Mouse (Mus musculus): ENCODE measurements around the gene P4ha1.
A peak's percentile ranks its signal among the peaks of the same experiment; 100 is the strongest.
"Not testable (repeated sequence)": the region's sequence is repeated elsewhere in the genome, so short reads cannot be mapped to it uniquely, and the experiment has no call there.

Gene P4ha1

DNA sequence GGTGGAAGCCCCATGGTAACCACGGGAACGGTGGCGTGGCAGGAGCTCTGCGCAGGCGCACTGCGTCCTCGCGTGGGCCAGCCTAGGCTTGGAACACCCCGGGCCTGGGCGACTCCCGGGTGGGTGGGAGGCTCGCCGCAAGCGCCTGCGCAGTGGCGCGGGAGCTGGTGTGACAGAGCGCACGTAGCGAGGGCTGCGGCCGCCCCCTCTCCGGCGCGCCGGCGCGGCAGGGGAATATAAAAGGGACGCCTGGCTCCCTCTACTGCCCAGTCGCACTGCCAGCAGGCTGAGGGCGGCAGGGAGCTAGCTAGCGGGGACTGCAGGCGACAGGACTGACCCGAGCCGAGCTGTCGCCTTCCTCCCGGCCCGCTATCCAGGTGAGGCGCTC is at the start of gene P4ha1:
TSS of gene P4ha1 (plus strand) at position 197 of the 388 bp plus-strand sequence.
- DNase-seq (ENCODE audit: low read depth, low spot score) = peak; percentile 99

DNA sequence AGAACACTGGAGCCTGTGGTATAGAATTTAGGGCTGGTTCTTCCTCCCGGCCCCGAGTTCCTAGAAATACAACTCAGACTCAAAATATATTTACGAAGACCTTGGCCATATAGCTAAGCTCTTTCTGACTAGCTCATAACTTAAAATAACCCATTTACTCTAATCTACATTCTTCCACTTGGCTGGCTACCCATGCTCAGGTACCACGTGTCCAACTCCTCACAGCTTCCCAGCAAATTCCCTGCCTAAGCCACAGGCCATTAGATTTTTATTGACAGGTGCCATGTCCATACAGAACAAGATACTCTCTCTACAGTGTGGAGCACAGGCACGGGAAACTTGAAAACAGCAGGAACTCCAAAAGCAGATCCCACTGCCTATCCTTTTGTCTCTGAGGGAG is 47.4 kb upstream of the P4ha1 start:
- DNase-seq (ENCODE audit: low read depth, low spot score) = no peak

DNA sequence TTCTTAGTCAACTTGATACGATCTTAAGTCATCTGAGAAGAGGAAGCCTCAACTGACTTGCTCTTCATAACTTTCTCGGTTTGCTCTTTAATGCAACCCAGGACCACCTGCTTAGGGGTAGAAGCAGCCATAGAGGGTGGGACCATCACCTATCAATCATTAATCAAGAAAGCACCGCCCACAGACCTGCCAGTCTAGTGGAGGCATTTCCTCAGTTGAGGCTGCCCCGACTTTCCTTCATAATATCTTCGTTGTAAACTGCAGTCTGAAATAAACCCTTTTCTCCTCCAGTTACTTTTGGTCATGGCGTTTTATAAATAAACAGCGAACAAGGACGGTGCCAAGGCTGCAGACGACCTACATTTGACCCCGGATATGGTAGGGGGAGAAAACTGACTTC is 46.0 kb upstream of the P4ha1 start:
- no peak for DNase-seq (ENCODE audit: low read depth, low spot score)

DNA sequence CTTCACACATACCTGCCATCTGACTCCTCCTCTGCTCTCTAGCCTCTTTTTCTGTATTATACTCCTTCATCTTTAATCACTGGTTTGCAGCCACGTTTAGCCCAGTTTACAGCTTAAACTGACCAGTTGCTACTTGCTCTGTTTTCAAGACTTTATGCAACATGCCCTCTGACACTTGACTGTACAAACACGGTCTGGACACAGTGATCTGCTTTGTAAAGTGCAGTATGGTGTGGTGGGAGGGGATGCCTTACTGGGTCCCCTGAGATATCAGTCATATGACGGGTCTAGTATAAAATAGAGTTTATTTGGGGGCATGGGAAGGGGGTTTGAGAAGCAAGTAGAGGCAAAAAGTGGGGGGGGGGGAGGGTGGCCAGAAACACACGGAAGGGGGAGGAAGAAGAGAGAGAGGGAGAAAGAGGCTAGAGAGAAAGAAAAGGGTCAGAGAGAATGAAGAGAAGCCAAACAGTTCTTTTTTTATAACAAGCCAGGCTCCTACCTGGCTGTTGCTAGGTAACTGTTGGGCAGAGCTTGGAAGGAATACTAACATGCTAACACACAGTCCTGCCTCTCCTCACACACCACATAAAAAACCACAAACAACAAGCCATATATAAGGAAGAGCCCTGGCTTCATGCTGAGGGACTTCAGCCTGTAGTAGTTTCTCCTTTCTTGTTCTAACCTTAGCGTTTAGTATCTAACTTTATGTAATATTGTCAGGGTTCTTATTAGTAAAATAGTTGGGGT is 45.2 kb upstream of the P4ha1 start:
- DNase-seq (ENCODE audit: low read depth, low spot score) = no peak

DNA sequence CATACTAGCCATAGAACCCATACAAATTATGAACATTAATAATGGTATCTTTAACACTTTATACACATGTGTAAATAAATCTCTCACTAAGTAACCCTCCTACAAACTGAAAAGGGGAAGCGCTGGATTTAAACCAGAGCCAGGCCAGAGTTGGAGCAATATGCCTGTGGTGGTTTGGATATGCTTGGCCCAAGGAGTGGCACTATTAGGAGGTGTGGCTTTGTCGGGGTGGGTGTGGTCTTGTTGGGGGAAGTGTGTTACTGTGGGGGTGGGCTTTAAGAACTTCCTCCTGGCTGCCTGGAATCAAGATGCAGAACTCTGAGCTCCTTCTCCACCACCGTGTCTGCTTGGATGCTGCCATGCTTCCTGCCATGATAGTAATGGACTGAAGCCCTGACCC is 39.9 kb upstream of the P4ha1 start:
- DNase-seq (ENCODE audit: low read depth, low spot score) = peak; percentile 36

DNA sequence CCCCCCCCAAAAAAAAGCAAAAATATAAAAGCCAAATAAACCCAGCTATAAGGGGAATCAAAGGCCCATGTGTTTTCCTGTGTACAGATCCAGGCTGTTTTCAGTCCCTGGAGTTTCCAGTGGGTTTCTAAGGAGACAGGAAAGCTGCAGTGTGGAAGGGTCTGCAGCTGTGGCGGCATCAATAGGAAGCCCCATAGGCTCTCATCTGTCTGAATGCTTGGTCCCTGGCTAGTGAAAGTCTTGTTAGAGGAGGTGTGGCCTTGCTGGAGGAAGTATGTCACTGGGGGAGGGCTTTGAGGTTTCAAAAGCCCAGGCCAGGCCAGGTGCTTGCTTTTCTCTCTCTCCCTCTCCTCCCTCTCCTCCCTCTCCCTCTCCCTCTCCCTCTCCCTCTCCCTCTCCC is 39.3 kb upstream of the P4ha1 start:
- peak; percentile 57 for DNase-seq (ENCODE audit: low read depth, low spot score)

DNA sequence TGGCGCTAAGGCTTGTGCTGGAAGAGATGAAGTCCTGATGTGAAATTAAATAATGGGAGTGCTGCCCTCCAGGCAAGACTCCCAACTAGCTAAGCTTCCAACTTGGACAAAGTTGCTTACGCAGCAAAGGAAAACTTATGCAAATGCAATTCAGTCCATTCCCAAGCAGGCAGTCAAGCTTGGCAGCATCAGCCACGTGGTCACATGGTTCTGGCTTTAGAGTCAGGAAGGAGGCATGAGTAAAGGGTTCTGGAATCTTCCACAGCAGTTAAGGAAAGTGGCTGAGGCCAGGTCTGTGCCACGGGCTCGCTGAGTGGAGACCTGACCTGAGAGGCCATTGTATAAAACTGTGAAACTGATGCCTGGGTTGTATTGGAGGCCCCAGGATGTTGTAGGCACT is 37.6 kb upstream of the P4ha1 start:
- DNase-seq (ENCODE audit: low read depth, low spot score) = no peak

DNA sequence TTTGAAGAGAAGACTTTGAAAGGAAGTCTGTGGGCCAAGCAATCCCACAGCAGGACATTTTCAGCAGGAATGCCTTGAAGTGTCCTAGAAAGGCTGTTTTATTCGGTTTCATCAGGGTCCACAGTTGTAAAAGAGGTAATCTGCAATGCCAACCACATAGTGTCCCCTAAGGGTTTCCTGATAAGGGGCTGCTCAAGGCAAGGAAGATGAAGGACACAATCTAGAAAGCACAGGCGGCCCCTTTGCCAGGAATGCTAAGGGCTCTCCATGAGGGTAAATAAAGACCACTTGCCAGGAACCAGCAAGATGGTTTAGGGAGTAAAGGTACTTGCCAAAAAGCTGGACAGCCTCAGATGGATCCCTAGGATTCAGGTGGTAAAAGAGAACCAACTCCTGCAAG is 35.8 kb upstream of the P4ha1 start:
- no peak for DNase-seq (ENCODE audit: low read depth, low spot score)

DNA sequence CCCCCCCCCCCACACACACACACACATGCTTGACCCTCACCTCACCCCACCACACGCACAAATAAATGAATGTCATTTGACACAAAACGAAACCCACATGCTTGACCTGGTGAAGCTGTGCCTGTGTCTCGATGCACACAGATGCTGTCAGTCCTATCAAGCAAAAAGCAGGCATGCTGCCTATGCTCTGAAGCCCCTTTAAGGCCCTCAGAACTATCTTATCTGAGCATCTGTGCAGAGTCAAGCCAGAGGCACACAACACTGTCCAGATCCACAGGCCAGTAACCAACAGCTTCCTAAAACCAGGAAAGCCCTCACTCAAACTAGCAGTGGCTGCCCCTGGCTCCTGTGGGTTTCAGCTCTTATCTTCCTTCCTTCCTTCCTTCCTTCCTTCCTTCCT is 35.4 kb upstream of the P4ha1 start:
- no peak for DNase-seq (ENCODE audit: low read depth, low spot score)

DNA sequence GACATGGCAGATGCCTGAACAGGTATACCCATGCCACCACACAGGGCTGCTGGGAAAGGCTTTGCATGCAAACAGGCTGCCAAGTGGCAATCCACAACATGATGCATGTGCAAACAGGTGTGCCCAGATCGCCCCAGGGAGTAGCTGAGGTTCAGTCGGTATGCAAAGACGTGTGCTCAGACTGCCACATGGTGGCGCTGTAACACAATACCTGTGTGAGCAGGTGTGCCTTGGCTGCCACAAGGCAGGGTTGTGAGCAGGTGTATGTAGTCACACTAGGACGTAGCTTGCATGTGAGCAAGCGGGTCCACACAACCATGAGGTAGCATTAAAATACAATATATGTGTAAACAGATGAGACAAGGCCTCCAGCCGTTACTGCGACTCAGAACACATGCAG is 34.0 kb upstream of the P4ha1 start:
- peak; percentile 58 for DNase-seq (ENCODE audit: low read depth, low spot score)

DNA sequence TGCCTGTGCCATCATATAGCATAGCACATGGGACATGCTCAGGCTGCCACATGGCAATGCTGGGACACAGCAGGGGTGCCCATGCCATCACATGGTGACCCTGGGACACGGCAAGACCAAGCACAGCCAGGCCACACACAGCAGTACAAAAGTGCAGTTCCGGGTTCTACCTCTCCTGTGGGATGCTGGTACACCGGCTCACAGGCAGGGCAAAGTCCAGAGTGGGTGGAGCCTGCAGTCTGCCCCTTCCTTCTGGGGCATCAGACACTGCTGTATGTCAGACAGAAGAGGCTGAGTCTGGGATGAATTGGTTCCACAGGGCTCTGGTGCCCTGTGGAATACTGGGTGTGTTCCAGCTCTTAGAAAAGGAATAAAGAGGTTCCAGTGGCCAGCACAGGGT is 31.6 kb upstream of the P4ha1 start:
- no peak for DNase-seq (ENCODE audit: low read depth, low spot score)

DNA sequence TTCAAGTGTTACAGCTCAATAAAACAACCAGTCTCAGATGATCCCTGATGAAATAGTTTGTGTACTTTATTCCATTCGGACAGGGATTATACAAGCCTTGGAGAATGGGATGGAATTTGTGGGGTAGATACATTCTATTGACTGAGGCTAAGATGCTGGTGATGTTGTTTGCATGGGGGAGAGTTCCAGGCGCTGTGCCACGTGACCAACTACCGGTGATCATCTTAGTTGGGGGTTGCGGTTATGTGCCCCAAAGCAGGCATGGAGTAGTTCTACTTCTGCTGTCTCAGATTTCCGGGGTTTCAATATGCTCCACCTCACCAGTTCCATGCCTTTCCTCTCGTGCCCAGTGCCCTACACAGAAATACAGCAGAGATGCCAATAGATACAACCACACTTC is 31.0 kb upstream of the P4ha1 start:
- no peak for DNase-seq (ENCODE audit: low read depth, low spot score)

DNA sequence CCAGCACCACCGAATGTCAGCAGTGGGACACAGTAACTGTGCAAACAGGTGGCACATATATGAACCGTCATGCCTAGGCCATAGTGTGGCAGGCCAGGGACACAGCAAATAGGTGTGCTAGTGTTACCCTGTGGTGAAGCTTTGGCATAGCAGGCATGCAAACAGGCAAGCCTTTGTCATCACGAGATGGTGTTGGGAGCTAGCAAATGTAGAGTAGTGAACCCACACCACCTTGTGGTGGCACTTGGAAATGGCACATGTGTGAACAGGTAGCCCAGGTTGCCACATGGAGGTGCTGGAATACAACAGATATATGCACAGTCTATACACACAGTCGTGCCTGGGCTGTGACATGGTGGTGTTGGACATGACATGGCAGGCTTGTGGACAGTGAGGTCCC is 30.5 kb upstream of the P4ha1 start:
- DNase-seq (ENCODE audit: low read depth, low spot score) = peak; percentile 91

DNA sequence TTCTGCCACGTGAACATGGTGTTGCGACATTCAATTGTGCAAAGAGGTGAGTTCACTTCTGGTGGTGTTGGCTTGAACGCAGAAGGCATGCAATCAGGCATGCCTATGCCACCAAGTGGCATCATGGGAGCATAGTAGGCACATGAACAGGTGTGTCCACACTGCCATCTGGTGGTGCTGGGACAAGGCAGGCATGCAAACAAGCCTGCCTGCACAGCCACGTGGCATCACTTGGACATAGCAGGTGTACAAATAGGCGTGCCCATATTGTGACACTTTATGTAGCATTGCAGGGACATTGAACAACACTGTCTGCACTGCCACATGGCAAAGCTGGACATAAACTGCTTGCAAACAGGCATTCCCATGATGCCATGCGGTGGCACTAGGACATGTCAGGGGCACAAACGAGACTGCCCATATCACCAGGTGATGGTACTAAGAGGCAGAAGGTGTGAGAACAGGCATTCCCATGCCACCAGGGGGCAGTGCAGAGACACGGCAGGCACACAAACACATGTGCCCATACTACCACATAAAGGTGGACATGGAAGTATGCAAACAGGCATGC is 27.8 kb upstream of the P4ha1 start:
- peak; percentile 77 for DNase-seq (ENCODE audit: low read depth, low spot score)

DNA sequence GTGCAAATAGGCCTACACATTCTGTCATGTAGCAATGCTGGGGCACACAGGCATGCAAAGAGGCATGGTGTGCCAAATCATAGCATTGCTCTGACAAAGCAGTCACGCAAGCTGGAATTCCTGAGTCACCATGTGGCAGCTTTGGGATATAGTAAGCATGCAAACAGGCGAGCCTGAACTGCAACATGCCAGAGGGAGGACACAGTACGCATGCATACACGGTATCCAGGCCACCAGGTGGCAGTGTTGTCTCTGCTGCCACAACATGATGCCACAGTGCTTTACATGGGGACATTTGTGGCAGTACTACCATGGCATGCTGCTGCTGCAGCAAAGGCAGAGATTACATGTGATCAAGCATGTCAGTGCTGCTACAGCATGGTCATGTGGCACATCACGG is 26.8 kb upstream of the P4ha1 start:
- DNase-seq (ENCODE audit: low read depth, low spot score) = peak; percentile 84

DNA sequence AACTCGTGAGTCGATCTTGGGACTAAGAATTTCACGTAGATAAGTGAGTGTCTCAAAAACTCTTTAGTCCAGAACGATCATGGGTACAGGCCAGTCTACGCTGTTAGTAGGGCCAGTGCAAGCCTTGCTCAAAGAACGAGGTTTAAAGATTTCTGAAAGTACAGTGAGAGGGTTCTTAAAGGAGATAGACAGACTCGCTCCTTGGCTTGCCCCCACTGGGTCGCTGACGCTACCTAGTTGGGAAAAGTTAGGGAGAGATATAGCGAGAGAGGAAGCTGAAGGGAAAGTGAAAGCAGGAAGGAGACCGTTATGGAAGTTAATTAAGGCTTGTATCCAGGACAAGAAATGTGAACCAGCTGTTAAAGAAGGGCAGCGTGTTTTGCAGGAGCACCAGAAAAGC is 20.4 kb upstream of the P4ha1 start:
- not testable (repeated sequence) for DNase-seq (ENCODE audit: low read depth, low spot score)

DNA sequence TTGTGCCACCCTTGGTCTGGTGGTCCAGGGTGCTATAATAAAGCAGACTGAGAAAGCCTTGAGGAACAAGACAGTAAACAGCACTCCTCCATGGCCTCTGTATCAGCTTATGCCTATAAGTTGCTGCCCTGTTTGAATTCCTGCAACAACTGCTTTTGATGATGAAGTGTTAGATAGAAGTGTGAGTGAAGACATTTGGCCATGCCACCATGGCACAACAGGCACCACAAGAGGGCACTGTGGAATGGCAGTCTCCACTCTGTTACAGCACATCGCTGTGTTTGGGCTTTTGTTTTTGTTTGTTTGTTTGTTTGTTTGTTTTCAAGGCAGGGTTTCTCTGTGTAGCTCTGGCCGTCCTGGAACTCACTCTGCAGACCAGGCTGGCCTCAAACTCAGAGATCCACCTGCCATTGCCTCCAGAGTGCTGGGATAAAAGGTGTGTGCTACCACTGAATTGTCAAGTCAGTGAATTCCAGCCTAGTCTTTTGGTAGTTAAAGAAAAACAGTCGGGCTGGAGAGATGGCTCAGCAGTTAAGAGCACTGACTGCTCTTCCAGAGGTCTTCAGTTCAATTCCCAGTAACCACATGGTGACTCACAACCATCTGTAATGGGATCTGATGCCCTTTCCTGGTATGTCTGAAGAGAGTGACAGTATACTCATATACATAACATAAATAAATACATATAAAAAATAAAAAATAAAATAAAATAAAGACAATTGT is 13.9 kb upstream of the P4ha1 start:
- no peak for DNase-seq (ENCODE audit: low read depth, low spot score)

DNA sequence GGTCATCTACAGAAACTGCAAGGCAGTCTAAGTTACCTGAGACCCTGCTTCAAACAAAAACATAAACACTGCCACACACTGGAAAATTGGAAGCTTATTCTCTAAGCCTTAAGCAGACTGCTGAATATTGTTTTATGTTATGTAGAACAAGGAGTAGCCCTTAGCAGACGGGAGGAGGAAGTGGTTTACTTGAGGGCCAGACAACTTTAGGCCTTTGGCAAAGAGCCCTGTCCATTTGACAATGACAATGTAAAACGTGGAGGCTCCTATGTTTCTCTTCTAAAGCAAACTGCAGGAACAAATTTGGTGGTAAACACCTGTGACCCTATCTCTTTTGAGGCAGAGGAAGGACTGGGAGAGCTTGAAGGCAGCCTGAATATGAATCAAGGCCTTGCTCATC is 13.0 kb upstream of the P4ha1 start:
- no peak for DNase-seq (ENCODE audit: low read depth, low spot score)

DNA sequence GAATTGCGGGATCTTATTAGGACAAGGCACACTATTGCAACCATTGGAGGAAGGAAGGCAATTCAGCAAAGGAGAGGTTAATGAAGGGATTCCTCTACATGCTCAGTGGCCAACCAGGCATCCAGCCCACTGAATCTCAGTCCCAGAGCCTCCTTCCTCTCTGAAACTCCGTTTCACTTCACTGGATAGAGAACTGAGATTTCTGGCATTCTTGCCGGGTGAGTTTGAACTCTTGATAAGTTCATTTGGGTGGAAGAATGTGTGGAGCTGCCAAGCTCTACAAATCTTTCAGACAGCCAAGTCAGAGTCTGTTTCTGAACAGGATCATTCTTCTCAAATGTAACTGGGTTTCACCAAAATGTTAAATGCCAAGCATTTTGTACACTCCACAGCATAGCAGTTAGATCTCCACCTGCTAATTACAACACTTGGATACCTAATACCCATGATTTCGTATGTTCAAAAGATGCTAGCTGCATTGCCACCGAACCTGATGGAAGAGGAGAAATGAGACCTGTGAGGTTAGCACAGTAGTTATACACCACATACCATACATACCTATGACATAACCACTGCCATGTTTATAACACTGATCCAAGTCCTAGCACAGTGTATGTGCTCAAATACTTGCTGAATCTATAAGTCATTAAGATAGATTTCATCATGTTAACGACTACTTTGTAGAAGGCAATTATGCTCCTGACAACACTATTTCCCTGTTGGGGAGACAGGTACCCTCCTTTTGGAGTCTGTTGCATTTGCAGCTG is 12.2 kb upstream of the P4ha1 start:
- DNase-seq (ENCODE audit: low read depth, low spot score) = no peak

DNA sequence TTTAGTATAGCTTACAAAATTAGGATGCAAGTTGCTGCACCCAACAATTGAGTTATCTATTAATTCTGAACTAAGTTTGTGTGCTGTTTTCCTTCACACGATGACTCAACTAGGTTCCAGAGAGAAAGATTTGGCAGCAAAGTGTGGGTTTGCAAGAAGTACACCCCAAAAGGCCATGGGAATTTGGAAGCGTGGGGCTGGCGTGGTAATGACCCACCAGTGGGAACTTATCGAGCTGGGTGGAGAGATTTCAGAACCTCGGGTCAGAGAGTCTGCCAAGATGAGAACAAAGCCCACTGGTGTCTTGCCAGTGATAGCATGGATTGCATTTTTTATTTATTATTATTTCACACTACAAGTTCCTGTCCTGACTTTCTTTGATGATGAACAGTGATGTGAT is 11.2 kb upstream of the P4ha1 start:
- DNase-seq (ENCODE audit: low read depth, low spot score) = no peak

DNA sequence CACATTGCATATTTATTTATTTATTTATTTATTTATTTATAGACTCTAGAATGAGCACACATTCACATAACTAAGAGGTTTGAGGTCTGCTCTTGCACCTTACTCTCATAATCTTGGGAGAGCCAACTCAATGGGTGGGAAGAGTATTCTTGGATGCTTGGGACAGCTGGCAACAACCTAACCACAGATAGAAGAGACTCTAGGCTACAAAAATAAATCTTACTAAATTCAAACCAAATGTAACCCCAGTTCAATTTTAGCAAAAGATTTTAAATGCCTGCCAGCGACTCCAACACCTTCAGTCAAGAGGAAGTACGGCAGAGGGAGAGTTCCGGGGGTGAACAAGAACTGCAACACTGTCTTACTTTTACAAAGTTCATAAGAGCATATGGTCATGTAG is 2.0 kb upstream of the P4ha1 start:
- DNase-seq (ENCODE audit: low read depth, low spot score) = no peak

DNA sequence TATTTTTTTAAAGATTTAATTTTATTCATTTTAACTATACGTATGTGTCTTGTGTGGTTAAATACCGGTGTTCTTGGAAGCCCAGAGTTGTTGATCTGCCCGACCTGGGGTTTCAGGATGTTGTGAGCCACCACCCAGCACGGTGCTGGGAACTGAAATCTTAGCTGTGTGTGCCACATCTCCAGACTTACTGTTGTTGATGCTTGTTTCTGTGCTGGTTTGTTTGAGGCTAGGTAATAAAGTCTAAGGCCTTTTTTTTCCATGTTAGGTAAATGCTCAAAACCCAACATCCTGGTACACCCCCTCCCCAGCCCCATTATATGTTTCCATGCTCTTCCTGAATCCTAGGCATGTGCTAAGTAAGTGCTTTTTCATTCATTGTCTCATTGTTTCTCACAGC is 825 bp upstream of the P4ha1 start:
- DNase-seq (ENCODE audit: low read depth, low spot score) = no peak

All from ZHBTc4 (cell line).